Mouse (Mus musculus) ES-E14 (cell line): ENCODE results near the gene Reps1. TPM values are rescaled to one million over a fixed set of nuclear protein-coding genes. Genes with fewer than 3 reads are reported as not detected.

Experiments used
- DNase-seq: peaks from one replicate; pipeline ENCODE4 v3.0.0-alpha.2; 2013; ENCODE audit warnings: low read depth, low spot score
- H3K27ac ChIP-seq: 2 replicates; pipeline ENCODE4 v1.5.1; 2012; ENCODE audit warnings: low read depth, mild to moderate bottlenecking, low read length, moderate library complexity, mixed read lengths; ENCODE audit not compliant: poor library complexity, insufficient read depth, severe bottlenecking
- H3K36me3 ChIP-seq: 2 replicates; pipeline ENCODE4 v1.6.1; 2012; ENCODE audit warnings: mild to moderate bottlenecking, low read length, moderate library complexity, mixed read lengths; ENCODE audit not compliant: control insufficient read depth, poor library complexity, insufficient read depth, severe bottlenecking
- H3K4me1 ChIP-seq, 2 experiments: fragments of 150-350 bp in 1 of 2; sonication (generic) in 1 of 2; 2 replicates each; pipeline ENCODE4 v1.6.1; 2012; ENCODE audit warnings: low read length in 2 of 2, mild to moderate bottlenecking in 1 of 2, mixed read lengths in 1 of 2; ENCODE audit not compliant: control insufficient read depth in 2 of 2, insufficient read depth in 2 of 2, poor library complexity in 1 of 2
- H3K4me3 ChIP-seq, 2 experiments: fragments of 150-350 bp in 1 of 2; sonication (generic) in 1 of 2; 2 replicates each; pipeline ENCODE4 v1.5.1; 2012; ENCODE audit warnings: low read length in 2 of 2, low read depth in 1 of 2, mild to moderate bottlenecking in 1 of 2, mixed read lengths in 1 of 2; ENCODE audit not compliant: insufficient read depth in 1 of 2, poor library complexity in 1 of 2, severe bottlenecking in 1 of 2
- H3K9ac ChIP-seq: 2 replicates; pipeline ENCODE4 v1.6.1; 2012; ENCODE audit warnings: low read depth, mild to moderate bottlenecking, low read length, mixed read lengths; ENCODE audit not compliant: poor library complexity, insufficient read depth, severe bottlenecking
- H3K9me3 ChIP-seq: fragments of 150-350 bp; sonication (generic); 2 replicates; pipeline ENCODE4 v1.6.1; 2012; ENCODE audit warnings: low read depth, mild to moderate bottlenecking, low read length; ENCODE audit not compliant: control insufficient read depth, insufficient read depth
- CHD2 ChIP-seq: IDR thresholded peaks from 2 replicates; pipeline ENCODE4 v1.6.1; 2014; ENCODE audit warnings: mild to moderate bottlenecking, low read depth, low read length, inconsistent platforms
- HCFC1 ChIP-seq: IDR thresholded peaks from 2 replicates; pipeline ENCODE4 v1.6.1; 2012; ENCODE audit warnings: low read length, inconsistent platforms, borderline replicate concordance; ENCODE audit not compliant: insufficient read depth
- MAFK ChIP-seq: IDR thresholded peaks from 2 replicates; pipeline ENCODE4 v1.6.1; 2014; ENCODE audit warnings: mild to moderate bottlenecking, low read depth, low read length, inconsistent platforms; ENCODE audit not compliant: insufficient read depth
- ZC3H11A ChIP-seq: IDR thresholded peaks from 2 replicates; pipeline ENCODE4 v1.6.1; 2012; ENCODE audit warnings: low read depth, mild to moderate bottlenecking, inconsistent platforms, low read length, borderline replicate concordance
- ZNF384 ChIP-seq: IDR thresholded peaks from 2 replicates; pipeline ENCODE4 v1.6.1; 2012; ENCODE audit warnings: low read depth, low read length, inconsistent platforms
- in situ Hi-C, 2 experiments: fragments of 600-800 bp; cut with MboI; formaldehyde crosslinking; loops; one replicate each; pipeline ENCODE4 v1.15.1; 2025; ENCODE audit warnings: low sequenced_read_pairs in 2 of 2, inconsistent platforms in 1 of 2; ENCODE audit not compliant: unreplicated experiment in 2 of 2
- total RNA-seq: library from RNA; depleted of rRNA; stranded (reverse); fragments of 300-350 nt; gene quantifications from 2 replicates; pipeline ENCODE4 v1.2.3, GENCODE M21; 2012

Gene Reps1
- total RNA-seq, 1 experiment = 39.5 TPM

DNA sequence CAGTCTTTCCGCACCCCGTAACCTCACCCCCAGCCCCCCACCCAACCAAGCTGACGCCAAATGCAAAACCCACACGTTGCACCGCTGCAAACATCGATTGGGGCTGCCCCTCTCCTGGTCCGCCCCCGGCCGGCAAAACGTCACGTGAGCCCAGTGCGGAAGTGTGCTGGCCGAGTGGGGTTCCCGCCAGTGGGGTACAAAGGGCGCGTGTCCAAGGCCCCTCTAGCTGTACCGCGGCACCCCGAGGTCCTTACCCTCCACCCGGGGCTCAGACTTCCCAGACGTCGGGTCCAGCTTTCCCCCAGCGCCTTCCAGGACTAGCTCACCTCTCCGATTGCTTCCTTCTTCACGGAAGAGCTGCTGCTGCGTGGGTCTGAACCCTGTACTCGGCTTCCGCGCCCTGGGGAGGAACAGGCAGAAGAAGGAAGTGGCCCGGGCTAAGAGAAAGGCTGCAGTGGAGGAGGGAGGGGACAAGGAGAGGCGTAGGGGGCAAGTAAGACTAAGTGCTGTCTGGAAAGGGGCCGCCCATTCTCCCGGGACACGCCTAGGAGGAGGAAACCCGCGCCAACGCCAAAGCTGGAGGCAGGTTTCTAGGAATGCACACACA, 32.8 kb upstream of the Reps1 start, which contains the start of gene Abracl:
Gene Abracl, minus strand, starts transcription at position 548 of the 607 bp plus-strand sequence.
- in situ Hi-C loops = no loop called here
- Histone ChIP-seq H3K9ac (peak within 1 kb of the TSS; percentile 75), H3K36me3 (no peaks in the 10 kb centered on the region; the same call in 1 of the 2 replicates), H3K9me3 (no peaks in the 10 kb centered on the region), H3K4me3 (peak within 1 kb of the TSS; percentile 75 to 85), H3K27ac (peak within 1 kb of the TSS; percentile 5; the same call in 1 of the 2 replicates), H3K4me1 (no peaks in the 10 kb centered on the region; a peak in 1 of 4 replicates)
- DNase-seq = peak; percentile 71
- TF ChIP-seq HCFC1 = 0 out of 2 replicates have a peak, but pooled peaks have one; percentile 30
- no peak for TF ChIP-seq CHD2

DNA sequence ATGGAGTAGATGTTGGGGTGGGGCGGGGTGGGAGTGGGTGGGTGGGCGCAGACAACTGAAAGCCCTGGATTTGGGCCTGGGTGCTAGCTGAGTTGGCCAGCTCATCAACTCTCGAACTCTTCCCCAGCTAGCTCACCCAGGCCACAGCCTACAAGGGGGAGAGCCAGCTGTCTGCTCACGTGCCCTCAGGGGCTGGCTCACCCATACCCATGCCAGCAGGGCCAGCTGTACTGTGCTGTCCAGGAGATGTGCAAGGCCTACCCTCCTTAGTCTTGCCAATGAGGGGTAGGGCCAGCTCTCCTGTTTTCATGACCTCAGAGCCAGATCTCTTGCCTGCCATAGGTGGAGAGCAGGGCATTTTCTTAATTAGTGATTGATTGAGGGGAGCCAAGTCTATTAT, 21.3 kb upstream of the Reps1 start:
- DNase-seq = no peak
- no peak overlapping the region for H3K27ac ChIP-seq
- H3K9ac ChIP-seq = no peak overlapping the region
- no peaks in the 10 kb centered on the region for H3K36me3 ChIP-seq
- TF ChIP-seq MAFK (no peak), HCFC1 (no peak), ZNF384 (no peak), CHD2 (no peak)
- H3K4me3 ChIP-seq = no peak overlapping the region
- no peaks in the 10 kb centered on the region for H3K4me1 ChIP-seq
- in situ Hi-C loops = no loop called here
- H3K9me3 ChIP-seq = no peaks in the 10 kb centered on the region

DNA sequence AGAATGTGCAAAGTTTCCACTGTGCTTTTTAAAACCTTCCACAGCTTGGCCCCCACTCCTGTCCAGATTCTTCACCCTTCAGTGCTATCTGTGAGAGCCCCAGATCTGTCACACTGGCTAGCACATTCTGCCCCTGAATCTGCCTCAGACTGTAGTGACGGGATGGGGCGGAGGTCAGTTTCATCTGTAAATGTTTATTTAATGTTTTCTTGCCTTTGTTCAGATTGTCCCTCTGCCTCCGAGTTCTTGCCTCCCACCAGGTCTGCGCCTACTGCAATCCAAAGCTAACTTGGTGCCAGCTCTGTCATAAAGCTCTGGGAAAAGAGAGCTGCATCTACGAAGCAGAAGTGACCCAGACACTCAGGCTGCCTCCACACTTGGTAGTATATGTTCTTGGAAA, 18.8 kb upstream of the Reps1 start:
- H3K4me1 ChIP-seq = no peaks in the 10 kb centered on the region
- TF ChIP-seq ZC3H11A = no peak
- no peak for TF ChIP-seq HCFC1
- no peak for TF ChIP-seq CHD2
- no peak for TF ChIP-seq MAFK
- no peak for TF ChIP-seq ZNF384
- in situ Hi-C loops = no loop called here

DNA sequence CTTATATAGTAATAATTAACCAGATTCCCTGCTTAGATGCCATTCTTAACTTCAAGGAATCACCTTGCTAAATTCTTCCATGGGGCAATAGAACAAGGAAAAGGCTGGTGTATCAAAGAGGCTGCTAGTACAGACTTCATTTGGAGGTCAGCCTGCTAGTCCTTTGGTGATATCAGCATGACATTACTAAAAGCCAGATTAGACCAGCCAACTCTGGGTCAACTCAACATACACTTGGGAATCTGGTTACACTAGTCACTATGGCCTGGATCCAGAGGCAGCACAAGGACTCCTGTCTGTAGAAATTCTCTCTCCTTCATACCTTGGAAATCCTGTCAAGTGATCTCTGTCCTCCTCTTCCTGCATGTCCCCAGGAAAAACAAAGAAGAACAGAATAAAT, 9.3 kb upstream of the Reps1 start:
- TF ChIP-seq ZC3H11A (no peak), MAFK (no peak), HCFC1 (no peak), CHD2 (no peak), ZNF384 (no peak)
- in situ Hi-C loops = no loop called here
- H3K9me3 ChIP-seq = no peaks in the 10 kb centered on the region
- H3K36me3 ChIP-seq = no peaks in the 10 kb centered on the region
- no peak overlapping the region for H3K27ac ChIP-seq
- DNase-seq = no peak
- no peak overlapping the region for H3K9ac ChIP-seq
- no peak overlapping the region for H3K4me3 ChIP-seq
- 0 out of 4 replicates have a peak, but pooled peaks cover 0 to 4% of the 10 kb centered on the region in 2 experiments for H3K4me1 ChIP-seq

More for the DNA sequence above, 18.8 kb upstream of the Reps1 start:
- no peak overlapping the region for H3K9ac ChIP-seq
- DNase-seq = no peak
- no peak overlapping the region for H3K27ac ChIP-seq
- H3K9me3 ChIP-seq = no peaks in the 10 kb centered on the region
- H3K4me3 ChIP-seq = no peak overlapping the region
- H3K36me3 ChIP-seq = no peaks in the 10 kb centered on the region

GRCm38 (mm10) chr10:18047380-18048146, 8.1 kb upstream of the Reps1 start:
- no peak for TF ChIP-seq ZC3H11A
- TF ChIP-seq HCFC1 = no peak
- TF ChIP-seq CHD2 = no peak
- no peak for TF ChIP-seq ZNF384
- TF ChIP-seq MAFK = no peak
- no peak for DNase-seq
- H3K9ac ChIP-seq = no peak overlapping the region

More at GRCm38 (mm10) chr10:18047380-18048146, 8.1 kb upstream of the Reps1 start:
- Histone ChIP-seq H3K9me3 (no peaks in the 10 kb centered on the region), H3K36me3 (no peaks in the 10 kb centered on the region), H3K4me1 (0 out of 4 replicates have a peak, but pooled peaks cover 0 to 4% of the 10 kb centered on the region in 2 experiments), H3K4me3 (no peak overlapping the region), H3K27ac (no peak overlapping the region)
- in situ Hi-C loops = no loop called here
